Mouse (Mus musculus) cerebellum, adult 2 months (tissue): ENCODE measurements around the gene Tmprss4.

Source experiments
- CTCF ChIP-seq: fragments of 200-500 bp; IDR thresholded peaks from 2 replicates; pipeline ENCODE4 v1.5.1; 2011; ENCODE audit warnings: low read depth, mild to moderate bottlenecking, control low read depth, low read length, moderate library complexity, borderline replicate concordance; ENCODE audit not compliant: insufficient read depth
- POLR2A ChIP-seq: fragments of 200-500 bp; IDR thresholded peaks from 2 replicates; pipeline ENCODE4 v1.6.1; 2011; ENCODE audit warnings: low read length, control low read depth, borderline replicate concordance; ENCODE audit not compliant: insufficient read depth

- no peak for TF ChIP-seq CTCF
- TF ChIP-seq POLR2A, result no peak
These were observed 2.5 kb downstream of the Tmprss4 start for GRCm38 (mm10) chr9:45201319-45201947.
